Mouse (Mus musculus): ENCODE measurements around the gene Mast2. TPM values are rescaled to one million over a fixed set of nuclear protein-coding genes. Genes with fewer than 3 reads are reported as not detected.

Gene Mast2
- total RNA-seq (2012; rRNA removed): 10.0 and 11.1 TPM in 2 replicates
- 2.5 and 4.2 TPM in 2 replicates for total RNA-seq (2014; rRNA removed)
- polyA plus RNA-seq (2012; ENCODE audit: insufficient read length, low read depth): 16.3 and 21.4 TPM in 2 replicates

GRCm38 (mm10) chr4:116464126-116464981 lies at the start of gene Mast2:
Gene Mast2 (minus strand): TSS chr4:116464183.
- no peak within 1 kb of the TSS for H3K27ac ChIP-seq (ENCODE audit: insufficient read depth, low read depth)
- no peaks in the 10 kb centered on the region for H3K9me3 ChIP-seq (replicated peaks; ENCODE audit: low read length)
- peak; percentile 66 for DNase-seq (ENCODE audit: extremely low read depth)
- peak within 1 kb of the TSS; percentile 96 for H3K9ac ChIP-seq (ENCODE audit: insufficient read depth, low read depth)
- dilution Hi-C loops (cut with MboI; ENCODE audit: extremely low pct_ligation_motif_present, extremely low pct_unique_long_range_greater_than_20kb, low sequenced_read_pairs): no loop called here
- peaks cover 2% of the 10 kb centered on the region for H3K27me3 ChIP-seq (replicated peaks)
- no peaks in the 10 kb centered on the region for H3K36me3 ChIP-seq (replicated peaks in 1 of 2; ENCODE audit: control insufficient read depth in 1 of 2, insufficient read depth in 1 of 2, low read length in 1 of 2)
- H3K4me1 ChIP-seq (ENCODE audit: control insufficient read depth in 1 of 2, insufficient read depth in 2 of 2): peaks cover 7 to 15% of the 10 kb centered on the region in 2 experiments; a peak in 3 of 4 replicates
- TF ChIP-seq MEF2A (IDR thresholded peaks at IDR 0.05; ENCODE audit: borderline replicate concordance, low read depth, low read length) (no peak; the same call in 1 of the 2 replicates), E2F4 (IDR thresholded peaks at IDR 0.05; ENCODE audit: insufficient replicate concordance, low read depth, low read length) (no peak), USF2 (conservative IDR thresholded peaks at IDR 0.05; ENCODE audit: low read depth, low read length) (no peak), SIN3A (IDR thresholded peaks at IDR 0.05; ENCODE audit: low read length) (peak; percentile 21; the same call in 1 of the 2 replicates), HCFC1 (IDR thresholded peaks at IDR 0.05; ENCODE audit: low read depth, low read length) (no peak), USF1 (IDR thresholded peaks at IDR 0.05; ENCODE audit: low read depth, low read length) (peak; percentile 20; the same call in 1 of the 2 replicates), KAT2A (IDR thresholded peaks at IDR 0.05; ENCODE audit: insufficient replicate concordance, low read length) (no peak), ELF1 (IDR thresholded peaks at IDR 0.05; ENCODE audit: low read depth, low read length) (peak; percentile 81), POLR2A (IDR thresholded peaks at IDR 0.05; ENCODE audit: low read depth, low read length) (peak; percentile 80), ZC3H11A (IDR thresholded peaks at IDR 0.05; ENCODE audit: low read depth, low read length) (no peak), RAD21 (IDR thresholded peaks at IDR 0.05; ENCODE audit: low read depth, low read length) (no peak), BHLHE40 (IDR thresholded peaks at IDR 0.05; ENCODE audit: low read depth, low read length) (peak; percentile 37; the same call in 1 of the 2 replicates), ETS1 (conservative IDR thresholded peaks at IDR 0.05; ENCODE audit: low read depth, low read length) (0 out of 2 replicates have a peak, but pooled peaks have one; percentile 15), MAX (IDR thresholded peaks at IDR 0.05; ENCODE audit: low read length) (peak; percentile 89), SMC3 (IDR thresholded peaks at IDR 0.05; ENCODE audit: low read depth, low read length) (no peak), MYC (IDR thresholded peaks at IDR 0.05; ENCODE audit: low read depth, low read length) (peak; percentile 67), ZKSCAN1 (IDR thresholded peaks at IDR 0.05; ENCODE audit: borderline replicate concordance, low read depth, low read length) (no peak), ZNF384 (IDR thresholded peaks at IDR 0.05; ENCODE audit: low read depth, low read length) (no peak), MXI1 (IDR thresholded peaks at IDR 0.05; ENCODE audit: low read depth, low read length) (peak; percentile 54), GABPA (IDR thresholded peaks at IDR 0.05; ENCODE audit: insufficient replicate concordance, low read depth, low read length) (no peak), UBTF (IDR thresholded peaks at IDR 0.05; ENCODE audit: low read depth, low read length) (no peak), TCF12 (IDR thresholded peaks at IDR 0.05; ENCODE audit: low read depth, low read length) (peak; percentile 61; the same call in 1 of the 2 replicates), POLR2AphosphoS2 (IDR thresholded peaks at IDR 0.05; ENCODE audit: low read depth, low read length) (no peak), IRF4 (IDR thresholded peaks at IDR 0.05; ENCODE audit: low read depth, low read length) (no peak), RCOR1 (conservative IDR thresholded peaks at IDR 0.05; ENCODE audit: low read depth, low read length) (no peak), MAFK (IDR thresholded peaks at IDR 0.05; ENCODE audit: insufficient replicate concordance, low read length) (no peak; the same call in 1 of the 2 replicates), TBP (conservative IDR thresholded peaks at IDR 0.05; ENCODE audit: low read depth, low read length) (0 out of 2 replicates have a peak, but pooled peaks have one; percentile 20), CTCF (conservative IDR thresholded peaks at IDR 0.05 in 1 of 2, IDR thresholded peaks at IDR 0.05 in 1 of 2; ENCODE audit: low read depth in 2 of 2, low read length in 2 of 2) (no peak), NRF1 (IDR thresholded peaks at IDR 0.05; ENCODE audit: low read depth, low read length) (no peak), MAZ (IDR thresholded peaks at IDR 0.05; ENCODE audit: low read depth, low read length) (0 out of 2 replicates have a peak, but pooled peaks have one; percentile 16), JUND (conservative IDR thresholded peaks at IDR 0.05; ENCODE audit: low read depth, low read length) (no peak), CHD2 (IDR thresholded peaks at IDR 0.05; ENCODE audit: low read length) (no peak), JUN (IDR thresholded peaks at IDR 0.05; ENCODE audit: insufficient read depth, low read depth, low read length) (no peak), ZMIZ1 (IDR thresholded peaks at IDR 0.05; ENCODE audit: low read depth, low read length) (no peak), EP300 (IDR thresholded peaks at IDR 0.05; ENCODE audit: low read length) (no peak), NELFE (IDR thresholded peaks at IDR 0.05; ENCODE audit: low read depth, low read length) (peak; percentile 75), CHD1 (IDR thresholded peaks at IDR 0.05; ENCODE audit: low read depth, low read length) (no peak), PAX5 (IDR thresholded peaks at IDR 0.05; ENCODE audit: low read length) (no peak)
- peaks cover 15% of the 10 kb centered on the region for H3K79me2 ChIP-seq (replicated peaks; ENCODE audit: control insufficient read depth, extremely low read depth, insufficient read depth, poor library complexity, severe bottlenecking)
- H3K4me3 ChIP-seq (replicated peaks in 1 of 3; ENCODE audit: low read depth in 2 of 3, low read length in 2 of 3, poor library complexity in 1 of 3): peak within 1 kb of the TSS; percentile 58 to 98 (median 85)
- H3K4me2 ChIP-seq (ENCODE audit: insufficient read depth, low read depth, poor library complexity, severe bottlenecking): peak within 1 kb of the TSS; percentile 87
- in situ Hi-C loops (cut with MboI; ENCODE audit: low pct_ligation_motif_present, low pct_unique_long_range_greater_than_20kb, low sequenced_read_pairs): no loop called here

Data from CH12.LX (cell line).